ENCODE assay signal across 8 mouse cellular contexts in the genomic region with DNA sequence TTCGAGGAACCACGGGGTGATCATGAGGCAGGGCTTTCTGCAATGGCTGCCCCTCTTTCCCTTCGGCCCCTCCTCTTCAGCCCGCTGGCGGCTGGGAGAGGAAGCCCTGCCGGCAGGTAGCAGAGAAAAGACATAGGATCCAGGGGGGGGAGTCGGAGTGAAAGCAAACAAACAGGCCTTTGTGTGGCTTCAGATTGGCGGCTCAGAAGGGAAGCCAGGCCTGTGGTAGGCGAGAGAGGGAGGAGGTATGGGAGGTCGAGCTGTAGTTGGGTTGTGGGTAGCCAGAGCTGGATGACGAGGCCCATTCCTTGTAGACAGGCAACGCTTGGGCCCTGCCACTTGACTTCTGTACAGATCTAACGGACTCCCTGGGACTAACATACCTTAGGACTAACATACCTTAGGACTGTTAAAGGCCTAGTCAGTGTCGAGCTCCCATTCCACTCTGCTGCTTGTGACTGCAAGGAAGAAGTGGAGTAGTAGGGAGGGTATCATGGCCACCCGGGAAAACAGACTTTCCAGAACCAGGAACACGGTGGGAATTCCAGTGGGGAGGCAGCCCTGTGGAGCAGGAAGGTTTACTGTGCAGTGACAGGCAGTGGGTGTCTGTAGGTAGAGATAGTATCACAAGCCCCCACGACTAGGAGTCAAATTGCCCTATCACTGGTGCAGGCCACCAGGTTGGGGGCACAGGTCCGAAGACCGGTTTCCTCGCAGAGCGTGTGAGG. TPM values are rescaled to one million over a fixed set of nuclear protein-coding genes. Genes with fewer than 3 reads are reported as not detected.
DNase-seq lines count a peak whose midpoint lies in the region; ATAC-seq and TF ChIP-seq lines count a peak whose summit lies in the region.

No protein-coding gene starts in this region.

- ATAC-seq in neural tube, embryonic 13.5 days (ENCODE audit: low read depth), result peak; percentile 45

- peak overlapping the region; percentile 80 for H3K9ac ChIP-seq in neural tube, embryonic 13.5 days

- peak overlapping the region; percentile 94 for H3K27ac ChIP-seq in neural tube, embryonic 13.5 days (replicated peaks)

- TF ChIP-seq CTCF in lung, adult 2 months (IDR thresholded peaks at IDR 0.05; ENCODE audit: insufficient read depth, low read length), result no peak

- no peaks in the 10 kb centered on the region for H3K9me3 ChIP-seq in neural tube, embryonic 13.5 days

- H3K4me3 ChIP-seq in lung, adult 2 months (replicated peaks; ENCODE audit: extremely low read depth, low read depth, low read length), result peak overlapping the region; percentile 56
- H3K4me3 ChIP-seq in neural tube, embryonic 13.5 days, result peak overlapping the region; percentile 47

- WGBS in lung, adult 2 months, result 9% methylated on average over 21 of the region's 21 CpGs
- under 1% methylated on average over 21 of the region's 21 CpGs for WGBS in neural tube, embryonic 13.5 days

- no peak for TF ChIP-seq POLR2A in lung, adult 2 months (IDR thresholded peaks at IDR 0.05; ENCODE audit: borderline replicate concordance, extremely low read depth, low read depth, low read length)

- DNase-seq in layer of hippocampus, adult 9-11 months, result peak; percentile 35
- no peak for DNase-seq in layer of hippocampus, adult 8-10 months (ENCODE audit: low spot score in 2 of 2)
- DNase-seq in cerebellum, postnatal 36 days, result peak; percentile 18 to 28
- peak; percentile 16 for DNase-seq in heart, adult 8-10 months (ENCODE audit: low spot score)
- peak; percentile 57 for DNase-seq in kidney, adult 18-20 months
- DNase-seq in lung, adult 2 months, result peak; percentile 54
- peak; percentile 62 to 77 for DNase-seq in thymus, adult 18-20 months

- no peaks in the 10 kb centered on the region for H3K27me3 ChIP-seq in neural tube, embryonic 13.5 days

- peak overlapping the region; percentile 76 for H3K4me2 ChIP-seq in neural tube, embryonic 13.5 days

- no peaks in the 10 kb centered on the region for H3K36me3 ChIP-seq in neural tube, embryonic 13.5 days

- peaks cover 28% of the 10 kb centered on the region for H3K4me1 ChIP-seq in lung, adult 2 months (ENCODE audit: control insufficient read depth, insufficient read depth, low read length)
- H3K4me1 ChIP-seq in neural tube, embryonic 13.5 days (replicated peaks), result peaks cover 70% of the 10 kb centered on the region

RNA-seq across cellular contexts. Expression of gene Rai1, which starts 9.6 kb away (rescaled TPM):
- total RNA-seq in layer of hippocampus, adult 8-10 months (2022), result 10 to 100 TPM; 70.5 to 85.6 (median 78.1) TPM
- 10 to 100 TPM; 20.4 to 25.3 (median 22.5) TPM for total RNA-seq in heart, adult 8-10 months (2022)
- 46.4 and 47.3 TPM in 2 replicates for polyA plus RNA-seq in lung, adult 2 months (2012; rRNA removed)
- 29.9 and 30.0 TPM in 2 replicates for polyA plus RNA-seq in neural tube, embryonic 13.5 days (2015; fragmentation: Nextera tagmentation; extraction: Ambion mirVana)

Comparison
In these comparisons a context has a peak if more than half of its experiments do, and no peak if none do; other contexts are left out.
1. DNase-seq: peak in layer of hippocampus, adult 9-11 months (single experiment), cerebellum, postnatal 36 days (2 of 2), heart, adult 8-10 months (single experiment), kidney, adult 18-20 months (single experiment), lung, adult 2 months (single experiment) and thymus, adult 18-20 months (2 of 2); none in layer of hippocampus, adult 8-10 months (0 of 2).